Mouse (Mus musculus): ENCODE measurements around the gene Dppa3. TPM values are rescaled to one million over a fixed set of nuclear protein-coding genes. Genes with fewer than 3 reads are reported as not detected.

Gene Dppa3
- polyA plus RNA-seq, 1 experiment: 217 TPM

GRCm38 (mm10) chr6:122670841-122671240 lies 44.6 kb downstream of the Dppa3 start:
- Histone ChIP-seq H3K4me1 (ENCODE audit: control insufficient read depth, insufficient read depth, low read length) (no peaks in the 10 kb centered on the region), H3K36me3 (ENCODE audit: control insufficient read depth, insufficient read depth, low read length, poor library complexity, severe bottlenecking) (no peaks in the 10 kb centered on the region), H3K27me3 (ENCODE audit: control insufficient read depth, insufficient read depth, low read length, poor library complexity, severe bottlenecking) (no peaks in the 10 kb centered on the region), H3K9ac (ENCODE audit: low read depth, poor library complexity, severe bottlenecking) (no peak overlapping the region), H3K9me3 (replicated peaks; ENCODE audit: control insufficient read depth, insufficient read depth, low read length, poor library complexity, severe bottlenecking) (no peaks in the 10 kb centered on the region), H3K27ac (ENCODE audit: insufficient read depth, low read length) (no peak overlapping the region), H3K4me3 (ENCODE audit: low read depth, low read length) (no peak overlapping the region)
- no peak for TF ChIP-seq CTCF (IDR thresholded peaks at IDR 0.05; ENCODE audit: low read depth, low read length)
- TF ChIP-seq POLR2A (IDR thresholded peaks at IDR 0.05; ENCODE audit: insufficient read depth, low read length): no peak
- TF ChIP-seq EP300 (IDR thresholded peaks at IDR 0.05; ENCODE audit: insufficient read depth, low read depth, low read length): no peak

GRCm38 (mm10) chr6:122672746-122673145 lies 46.5 kb downstream of the Dppa3 start:
- no peaks in the 10 kb centered on the region for H3K36me3 ChIP-seq (ENCODE audit: control insufficient read depth, insufficient read depth, low read length, poor library complexity, severe bottlenecking)

More at GRCm38 (mm10) chr6:122672746-122673145, 46.5 kb downstream of the Dppa3 start:
- Histone ChIP-seq H3K9ac (ENCODE audit: low read depth, poor library complexity, severe bottlenecking) (no peak overlapping the region), H3K4me1 (ENCODE audit: control insufficient read depth, insufficient read depth, low read length) (no peaks in the 10 kb centered on the region), H3K27me3 (ENCODE audit: control insufficient read depth, insufficient read depth, low read length, poor library complexity, severe bottlenecking) (no peaks in the 10 kb centered on the region), H3K4me3 (ENCODE audit: low read depth, low read length) (no peak overlapping the region), H3K9me3 (replicated peaks; ENCODE audit: control insufficient read depth, insufficient read depth, low read length, poor library complexity, severe bottlenecking) (no peaks in the 10 kb centered on the region), H3K27ac (ENCODE audit: insufficient read depth, low read length) (no peak overlapping the region)
- TF ChIP-seq POLR2A (IDR thresholded peaks at IDR 0.05; ENCODE audit: insufficient read depth, low read length): no peak
- no peak for TF ChIP-seq CTCF (IDR thresholded peaks at IDR 0.05; ENCODE audit: low read depth, low read length)
- no peak for TF ChIP-seq EP300 (IDR thresholded peaks at IDR 0.05; ENCODE audit: insufficient read depth, low read depth, low read length)

Other genes with a start within 250 kb of the Dppa3 start
- 81.4 and 87.4 TPM in 2 replicates for gene Rimklb, start 127.6 kb upstream of the Dppa3 start, polyA plus RNA-seq (2011; ENCODE audit: insufficient read depth, insufficient read length, low read depth, missing spikeins)
- 3.6 and 3.8 TPM in 2 replicates for gene Mfap5, start 120.6 kb upstream of the Dppa3 start, polyA plus RNA-seq (2011; ENCODE audit: insufficient read depth, insufficient read length, low read depth, missing spikeins)
- 0.55 TPM in 1 of 2 replicates, not detected in the other for gene Aicda, start 72.6 kb upstream of the Dppa3 start, polyA plus RNA-seq (2011; ENCODE audit: insufficient read depth, insufficient read length, low read depth, missing spikeins)
- gene Apobec1, start 24.0 kb upstream of the Dppa3 start, polyA plus RNA-seq (2011; ENCODE audit: insufficient read depth, insufficient read length, low read depth, missing spikeins): 7.9 and 9.7 TPM in 2 replicates
- 34.8 and 37.0 TPM in 2 replicates for gene Gdf3, start 16.3 kb upstream of the Dppa3 start, polyA plus RNA-seq (2011; ENCODE audit: insufficient read depth, insufficient read length, low read depth, missing spikeins)
- gene Nanog, start 81.1 kb downstream of the Dppa3 start, polyA plus RNA-seq (2011; ENCODE audit: insufficient read depth, insufficient read length, low read depth, missing spikeins): 610 and 613 TPM in 2 replicates
- 1,494 and 1,686 TPM in 2 replicates for gene Slc2a3, start 175.2 kb downstream of the Dppa3 start, polyA plus RNA-seq (2011; ENCODE audit: insufficient read depth, insufficient read length, low read depth, missing spikeins)
- 10.9 and 11.6 TPM in 2 replicates for gene Foxj2, start 193.5 kb downstream of the Dppa3 start, polyA plus RNA-seq (2011; ENCODE audit: insufficient read depth, insufficient read length, low read depth, missing spikeins)
- 0.15 TPM in 1 of 2 replicates, not detected in the other for gene C3ar1, start 229.8 kb downstream of the Dppa3 start, polyA plus RNA-seq (2011; ENCODE audit: insufficient read depth, insufficient read length, low read depth, missing spikeins)
- 63.8 and 66.1 TPM in 2 replicates for gene Necap1, start 248.1 kb downstream of the Dppa3 start, polyA plus RNA-seq (2011; ENCODE audit: insufficient read depth, insufficient read length, low read depth, missing spikeins)